Mouse (Mus musculus): ENCODE results near the gene Zmym1. TPM values are rescaled to one million over a fixed set of nuclear protein-coding genes. Genes with fewer than 3 reads are reported as not detected.
"Not testable (repeated sequence)": the region's sequence is repeated elsewhere in the genome, so short reads cannot be mapped to it uniquely, and the experiment has no call there.

Zmym1 gene
- polyA plus RNA-seq, 1 experiment from 2014 or later = 24.4 TPM

GRCm38 (mm10) chr4:127023201-127023600 is 37.8 kb downstream of the Zmym1 start:
- H3K36me3 ChIP-seq = peaks cover 39% of the 10 kb centered on the region
- peak overlapping the region; percentile 100 for H3K9ac ChIP-seq
- H3K4me2 ChIP-seq = peak overlapping the region; percentile 98
- no peaks in the 10 kb centered on the region for H3K27me3 ChIP-seq
- no peak overlapping the region for H3K27ac ChIP-seq
- WGBS = 3% methylated on average over 9 of the region's 9 CpGs
- peaks cover 51% of the 10 kb centered on the region for H3K4me1 ChIP-seq (replicated peaks)
- ATAC-seq (ENCODE audit: low FRiP score) = no peak
- no peaks in the 10 kb centered on the region for H3K9me3 ChIP-seq
- H3K4me3 ChIP-seq = peak overlapping the region; percentile 99

DNA sequence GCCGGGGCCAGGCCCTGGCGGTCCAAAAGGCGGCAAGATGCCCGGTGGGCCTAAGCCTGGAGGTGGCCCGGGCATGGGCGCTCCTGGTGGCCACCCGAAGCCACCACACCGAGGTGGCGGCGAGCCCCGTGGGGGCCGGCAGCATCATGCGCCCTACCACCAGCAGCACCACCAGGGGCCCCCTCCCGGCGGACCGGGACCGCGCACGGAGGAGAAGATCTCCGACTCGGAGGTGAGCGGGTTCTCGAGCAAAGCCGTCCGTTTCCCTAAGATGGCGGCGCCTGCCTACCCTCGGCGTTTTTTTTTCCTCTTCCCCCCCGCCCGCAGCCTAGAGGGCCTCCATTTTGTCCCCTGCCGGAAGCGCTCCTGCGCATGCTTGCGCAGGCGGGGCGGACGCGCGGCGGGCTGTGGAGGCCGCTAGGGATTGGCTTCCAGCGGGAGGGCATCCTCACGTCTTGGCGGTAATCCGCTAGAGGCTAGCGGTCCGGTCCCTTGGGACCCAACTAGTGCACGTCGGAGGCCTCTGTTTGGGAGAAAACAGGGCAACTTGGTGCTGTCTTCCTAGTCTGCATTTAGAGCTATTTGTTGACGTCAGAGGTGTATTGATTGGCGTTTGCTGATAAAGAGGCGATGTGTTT is 38.8 kb downstream of the Zmym1 start:
- Histone ChIP-seq H3K9me3 (no peaks in the 10 kb centered on the region), H3K36me3 (peaks cover 29% of the 10 kb centered on the region), H3K9ac (peak overlapping the region; percentile 100), H3K27ac (peak overlapping the region; percentile 98), H3K4me1 (replicated peaks) (peaks cover 41% of the 10 kb centered on the region), H3K27me3 (no peaks in the 10 kb centered on the region), H3K4me3 (peak overlapping the region; percentile 99), H3K4me2 (peak overlapping the region; percentile 98)
- ATAC-seq (ENCODE audit: low FRiP score) = peak; percentile 78
- 1% methylated on average over 50 of the region's 53 CpGs for WGBS

GRCm38 (mm10) chr4:127021151-127021945 is 39.6 kb downstream of the Zmym1 start, which contains the start of gene Sfpq:
Gene Sfpq (plus strand): TSS chr4:127021324.
- H3K4me1 ChIP-seq (replicated peaks) = peaks cover 33% of the 10 kb centered on the region
- peak; percentile 96 for ATAC-seq (ENCODE audit: low FRiP score)
- under 1% methylated on average over 82 of the region's 87 CpGs for WGBS

DNA sequence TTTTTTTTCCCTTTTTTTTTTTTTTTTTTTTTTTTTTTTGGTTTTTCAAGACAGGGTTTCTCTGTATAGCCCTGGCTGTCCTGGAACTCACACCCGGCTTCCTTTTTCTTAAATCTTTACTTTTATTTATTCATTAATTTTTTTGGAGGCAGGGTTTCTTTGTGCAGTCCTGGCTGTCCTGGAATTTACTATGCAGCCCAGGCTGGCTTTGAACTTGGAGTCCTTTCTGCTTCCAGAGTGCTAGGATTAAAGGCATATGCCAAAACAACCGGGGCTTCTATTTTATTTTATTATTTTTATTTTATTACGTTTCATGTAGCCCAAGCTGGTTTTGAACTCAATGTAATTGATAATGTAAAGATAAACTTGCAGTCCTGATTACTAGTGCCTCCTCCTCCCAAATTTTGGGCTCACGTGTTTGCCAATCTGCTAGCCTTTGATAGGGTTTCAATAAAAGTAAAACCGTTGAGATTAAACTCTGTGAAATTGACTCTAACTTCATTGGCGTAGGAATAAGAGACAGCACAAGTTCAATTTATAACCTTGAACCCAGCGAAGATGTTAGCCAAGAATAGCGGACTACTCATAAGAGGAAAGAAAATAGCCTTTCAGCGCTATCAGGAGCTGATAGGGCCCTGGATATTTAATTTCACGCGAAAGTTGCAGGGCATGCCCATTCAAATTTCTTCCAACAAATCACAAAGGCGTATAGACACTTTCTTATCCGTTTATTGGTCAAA is 40.4 kb downstream of the Zmym1 start:
- 12% methylated on average over 13 of the region's 13 CpGs for WGBS
- no peak overlapping the region for H3K27ac ChIP-seq
- H3K27me3 ChIP-seq = no peaks in the 10 kb centered on the region
- ATAC-seq (ENCODE audit: low FRiP score) = no peak
- no peak overlapping the region for H3K9ac ChIP-seq
- no peaks in the 10 kb centered on the region for H3K9me3 ChIP-seq
- peaks cover 15% of the 10 kb centered on the region for H3K36me3 ChIP-seq
- peaks cover 30% of the 10 kb centered on the region for H3K4me1 ChIP-seq (replicated peaks)
- H3K4me2 ChIP-seq = peak overlapping the region; percentile 51
- H3K4me3 ChIP-seq = peak overlapping the region; percentile 28

More at GRCm38 (mm10) chr4:127021151-127021945, 39.6 kb downstream of the Zmym1 start, which contains the start of gene Sfpq:
- Histone ChIP-seq H3K27me3 (no peaks in the 10 kb centered on the region), H3K9me3 (no peaks in the 10 kb centered on the region), H3K4me2 (peak within 1 kb of the TSS; percentile 98), H3K36me3 (peaks cover 21% of the 10 kb centered on the region), H3K4me3 (peak within 1 kb of the TSS; percentile 99), H3K9ac (peak within 1 kb of the TSS; percentile 100), H3K27ac (peak within 1 kb of the TSS; percentile 98)

- H3K27me3 ChIP-seq = no peaks in the 10 kb centered on the region
- H3K4me3 ChIP-seq = no peak overlapping the region
- no peak overlapping the region for H3K27ac ChIP-seq
- no peaks in the 10 kb centered on the region for H3K9me3 ChIP-seq
- H3K9ac ChIP-seq = no peak overlapping the region
- H3K4me1 ChIP-seq (replicated peaks) = peaks cover 9% of the 10 kb centered on the region; the same call in 1 of the 2 replicates
- H3K36me3 ChIP-seq = no peaks in the 10 kb centered on the region
- WGBS = 92% methylated on average over 4 of the region's 4 CpGs
- no peak overlapping the region for H3K4me2 ChIP-seq
- ATAC-seq (ENCODE audit: low FRiP score) = no peak
Measured at GRCm38 (mm10) chr4:127016366-127016765, 44.6 kb downstream of the Zmym1 start.

DNA sequence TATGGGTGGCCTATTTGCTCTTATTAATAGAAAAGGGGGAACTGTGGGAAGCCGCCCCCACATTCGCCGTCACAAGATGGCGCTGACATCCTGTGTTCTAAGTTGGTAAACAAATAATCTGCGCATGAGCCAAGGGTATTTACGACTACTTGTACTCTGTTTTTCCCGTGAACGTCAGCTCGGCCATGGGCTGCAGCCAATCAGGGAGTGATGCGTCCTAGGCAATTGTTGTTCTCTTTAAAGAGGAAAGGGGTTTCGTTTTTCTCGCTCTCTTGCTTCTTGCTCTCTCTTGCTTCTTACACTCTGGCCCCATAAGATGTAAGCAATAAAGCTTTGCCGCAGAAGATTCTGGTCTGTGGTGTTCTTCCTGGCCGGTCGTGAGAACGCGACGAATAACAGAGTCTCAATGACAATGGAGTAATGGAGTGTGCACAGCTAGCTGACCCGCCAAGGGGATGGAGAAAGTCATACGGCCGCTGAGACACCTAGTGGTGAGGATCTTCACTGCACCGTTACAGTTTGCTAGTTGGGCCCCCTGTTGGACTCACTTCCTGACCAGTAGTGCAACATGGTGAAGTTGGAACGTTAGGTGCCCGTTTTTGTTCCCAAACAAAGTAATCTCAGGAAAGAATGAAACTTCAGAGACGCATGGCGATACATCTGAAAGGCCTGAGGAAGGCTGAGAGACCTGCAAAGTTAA is 45.5 kb downstream of the Zmym1 start:
- WGBS = 10% methylated on average over 14 of the region's 26 CpGs
- H3K9ac ChIP-seq; H3K9me3 ChIP-seq; H3K36me3 ChIP-seq; H3K4me1 ChIP-seq (replicated peaks); H3K27me3 ChIP-seq: not testable (repeated sequence)
- H3K27ac ChIP-seq = peak overlapping the region; percentile 79
- ATAC-seq (ENCODE audit: low FRiP score) = peak; percentile 93
- H3K4me3 ChIP-seq = peak overlapping the region; percentile 32
- peak overlapping the region; percentile 44 for H3K4me2 ChIP-seq

GRCm38 (mm10) chr4:127005113-127005936 is 55.6 kb downstream of the Zmym1 start:
- 15% methylated on average over 25 of the region's 25 CpGs for WGBS
- Histone ChIP-seq H3K4me3 (peak overlapping the region; percentile 35), H3K9me3 (no peaks in the 10 kb centered on the region), H3K36me3 (no peaks in the 10 kb centered on the region), H3K9ac (peak overlapping the region; percentile 66), H3K27ac (peak overlapping the region; percentile 79), H3K4me1 (replicated peaks) (peaks cover 26% of the 10 kb centered on the region), H3K27me3 (no peaks in the 10 kb centered on the region), H3K4me2 (peak overlapping the region; percentile 56)
- ATAC-seq (ENCODE audit: low FRiP score) = peak; percentile 83

DNA sequence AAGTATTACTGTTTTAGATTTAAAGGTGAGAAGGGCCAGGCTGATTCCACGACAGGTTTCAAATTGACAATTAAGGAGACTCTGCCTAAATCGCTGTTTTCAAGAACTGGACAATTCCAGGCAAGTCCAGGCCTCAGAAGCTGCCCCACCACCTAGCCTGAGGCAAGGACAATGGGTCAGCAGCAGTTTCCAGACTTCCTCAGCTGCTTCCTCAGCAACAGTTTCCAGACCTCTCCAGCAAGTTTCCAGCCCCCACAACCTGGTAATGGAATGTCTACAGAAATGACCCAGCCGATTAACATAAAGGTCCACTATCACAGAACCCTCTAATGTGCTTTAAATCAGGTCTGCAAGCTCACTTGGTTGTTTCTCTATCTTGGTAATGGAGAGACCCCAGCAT is 56.6 kb downstream of the Zmym1 start:
- H3K9ac ChIP-seq = peak overlapping the region; percentile 66; the same call in 1 of the 2 replicates
- H3K9me3 ChIP-seq = no peaks in the 10 kb centered on the region
- peak overlapping the region; percentile 56; the same call in 1 of the 2 replicates for H3K4me2 ChIP-seq
- WGBS = 88% methylated on average over 3 of the region's 3 CpGs
- no peak for ATAC-seq (ENCODE audit: low FRiP score)
- peaks cover 30% of the 10 kb centered on the region for H3K4me1 ChIP-seq (replicated peaks)
- peak overlapping the region; percentile 79 for H3K27ac ChIP-seq
- H3K36me3 ChIP-seq = no peaks in the 10 kb centered on the region
- no peaks in the 10 kb centered on the region for H3K27me3 ChIP-seq
- no peak overlapping the region for H3K4me3 ChIP-seq

GRCm38 (mm10) chr4:127000601-127001105 is 60.3 kb downstream of the Zmym1 start:
- Histone ChIP-seq H3K27me3 (0 out of 2 replicates have a peak, but pooled peaks cover 2% of the 10 kb centered on the region), H3K9me3 (no peaks in the 10 kb centered on the region), H3K4me2 (peak overlapping the region; percentile 28; the same call in 1 of the 2 replicates), H3K9ac (no peak overlapping the region), H3K4me1 (replicated peaks) (peaks cover 24% of the 10 kb centered on the region), H3K27ac (peak overlapping the region; percentile 41; the same call in 1 of the 2 replicates), H3K36me3 (no peaks in the 10 kb centered on the region), H3K4me3 (no peak overlapping the region)
- WGBS = 40% methylated on average over 8 of the region's 8 CpGs
- no peak for ATAC-seq (ENCODE audit: low FRiP score)

- ATAC-seq (ENCODE audit: low FRiP score); H3K27ac ChIP-seq; H3K27me3 ChIP-seq; H3K9me3 ChIP-seq; H3K4me2 ChIP-seq; H3K4me3 ChIP-seq; H3K36me3 ChIP-seq; H3K9ac ChIP-seq: not testable (repeated sequence)
- 97% methylated on average over 16 of the region's 16 CpGs for WGBS
- H3K4me1 ChIP-seq (replicated peaks) = peaks cover 11% of the 10 kb centered on the region
Measured at GRCm38 (mm10) chr4:126999372-126999771, 61.6 kb downstream of the Zmym1 start.
